Mouse (Mus musculus): ENCODE measurements at regions not wholly inside any gene's neighbourhood (a gene's known extent, or its start where the extent isn't known, plus 50 kb on each side); places are given as distances from the start of the nearest gene placed in this dataset.

DNA sequence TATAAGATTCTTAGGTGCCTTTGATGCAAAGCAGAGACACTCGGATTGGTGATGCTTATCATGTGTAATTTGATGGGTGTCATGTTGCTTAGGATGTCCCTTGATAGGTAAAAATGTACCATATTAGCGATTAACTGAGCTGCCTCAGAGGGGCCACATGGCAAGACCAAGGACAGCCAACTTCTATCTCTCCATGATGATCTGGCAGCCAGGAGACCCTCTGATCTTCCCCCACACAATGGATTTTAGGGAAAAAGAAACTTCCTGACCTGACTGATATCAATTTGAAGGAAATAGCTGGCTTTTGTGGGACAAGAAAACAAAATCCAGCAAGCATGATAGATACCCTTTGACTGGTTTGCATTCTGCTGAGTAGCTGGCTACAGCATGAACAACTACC lies 1308.9 kb upstream of the A1bg start:
- intact Hi-C loops (cut with DNase I), result no loop called here
- no peaks in the 10 kb centered on the region for H3K79me2 ChIP-seq (replicated peaks; ENCODE audit: control insufficient read depth, insufficient read depth, low read length)
- DNase-seq, result no peak

DNA sequence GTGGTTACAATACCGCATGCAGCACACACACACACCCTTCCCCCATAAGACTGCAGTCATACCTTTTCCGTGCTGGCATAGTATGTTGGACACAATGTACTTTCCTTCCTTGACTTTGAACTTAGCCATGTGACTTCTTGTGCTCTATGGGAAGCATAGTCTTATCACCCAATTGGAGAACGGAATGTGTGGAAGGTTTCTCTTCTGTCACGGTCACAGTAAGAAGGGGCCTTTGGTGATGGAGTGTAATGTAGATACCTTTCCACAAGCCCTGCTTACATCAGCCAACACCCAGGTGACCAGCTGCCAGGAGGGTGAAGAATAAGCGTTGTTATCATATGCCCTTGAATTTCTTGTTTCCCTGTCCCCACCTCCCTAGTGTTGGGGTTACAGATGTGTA lies 1308.0 kb upstream of the A1bg start:
- intact Hi-C loops (cut with DNase I), result no loop called here
- TF ChIP-seq POLR2A (IDR thresholded peaks at IDR 0.05; ENCODE audit: insufficient read depth, low read depth, low read length), result no peak
- TF ChIP-seq CTCF (IDR thresholded peaks at IDR 0.05), result no peak
- no peak for TF ChIP-seq EP300 (IDR thresholded peaks at IDR 0.05; ENCODE audit: insufficient read depth, low read depth, low read length)
- Histone ChIP-seq H3K27me3 (ENCODE audit: control insufficient read depth, insufficient read depth, low read length) (no peaks in the 10 kb centered on the region), H3K4me1 (ENCODE audit: control insufficient read depth, insufficient read depth, low read length) (peaks cover 6% of the 10 kb centered on the region), H3K9ac (ENCODE audit: low read depth, low read length) (no peak overlapping the region), H3K79me2 (replicated peaks; ENCODE audit: control insufficient read depth, insufficient read depth, low read length) (no peaks in the 10 kb centered on the region), H3K4me3 (no peak overlapping the region), H3K27ac (no peak overlapping the region), H3K36me3 (ENCODE audit: control insufficient read depth, insufficient read depth, low read length) (no peaks in the 10 kb centered on the region)
- DNase-seq, result no peak
- WGBS, result 70% methylated on average over 5 of the region's 5 CpGs

More for the DNA sequence above, 1308.9 kb upstream of the A1bg start:
- Histone ChIP-seq H3K27me3 (ENCODE audit: control insufficient read depth, insufficient read depth, low read length) (no peaks in the 10 kb centered on the region), H3K4me3 (no peak overlapping the region), H3K4me1 (ENCODE audit: control insufficient read depth, insufficient read depth, low read length) (peaks cover 6% of the 10 kb centered on the region), H3K27ac (no peak overlapping the region), H3K9ac (ENCODE audit: low read depth, low read length) (no peak overlapping the region), H3K36me3 (ENCODE audit: control insufficient read depth, insufficient read depth, low read length) (no peaks in the 10 kb centered on the region)
- TF ChIP-seq CTCF (IDR thresholded peaks at IDR 0.05), result no peak
- TF ChIP-seq POLR2A (IDR thresholded peaks at IDR 0.05; ENCODE audit: insufficient read depth, low read depth, low read length), result no peak
- WGBS, result 62% methylated on average over 2 of the region's 2 CpGs

GRCm38 (mm10) chr15:62229491-62230283 lies 1306.9 kb upstream of the A1bg start:
- Histone ChIP-seq H3K79me2 (replicated peaks; ENCODE audit: control insufficient read depth, insufficient read depth, low read length) (no peaks in the 10 kb centered on the region), H3K9ac (ENCODE audit: low read depth, low read length) (no peak overlapping the region), H3K36me3 (ENCODE audit: control insufficient read depth, insufficient read depth, low read length) (no peaks in the 10 kb centered on the region), H3K27ac (no peak overlapping the region), H3K27me3 (ENCODE audit: control insufficient read depth, insufficient read depth, low read length) (no peaks in the 10 kb centered on the region), H3K4me3 (no peak overlapping the region), H3K4me1 (ENCODE audit: control insufficient read depth, insufficient read depth, low read length) (peaks cover 6% of the 10 kb centered on the region)
- no peak for TF ChIP-seq CTCF (IDR thresholded peaks at IDR 0.05)
- 0 out of 2 replicates have a peak, but pooled peaks have one; percentile 28 for TF ChIP-seq EP300 (IDR thresholded peaks at IDR 0.05; ENCODE audit: insufficient read depth, low read depth, low read length)
- 62% methylated on average over 8 of the region's 8 CpGs for whole genome bisulfite sequencing
- intact Hi-C loops (cut with DNase I), result no loop called here
- DNase-seq, result peak; percentile 58 to 75

DNA sequence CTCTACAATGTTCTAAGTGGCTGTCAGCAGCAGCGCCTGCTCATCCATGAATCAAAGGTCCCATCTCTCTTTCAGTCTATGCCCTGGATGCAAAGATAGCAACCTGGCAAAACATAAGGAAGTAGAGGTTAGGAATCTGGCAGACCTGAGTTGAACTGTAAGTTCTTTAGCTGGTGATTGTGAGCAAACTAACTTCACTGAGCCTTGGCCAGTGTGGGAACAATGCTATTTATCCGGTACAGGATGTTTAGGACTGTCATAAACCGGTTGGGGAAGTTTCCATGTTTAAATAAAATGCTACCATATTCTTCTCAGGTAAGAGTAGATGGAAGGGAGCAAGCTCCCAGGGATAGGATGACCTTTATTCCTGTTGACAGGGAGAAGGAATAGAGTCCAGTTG lies 1306.2 kb upstream of the A1bg start:
- H3K4me3 ChIP-seq, result no peak overlapping the region
- H3K4me1 ChIP-seq (ENCODE audit: control insufficient read depth, insufficient read depth, low read length), result peaks cover 6% of the 10 kb centered on the region
- no peaks in the 10 kb centered on the region for H3K36me3 ChIP-seq (ENCODE audit: control insufficient read depth, insufficient read depth, low read length)
- no peak overlapping the region for H3K9ac ChIP-seq (ENCODE audit: low read depth, low read length)
- H3K79me2 ChIP-seq (replicated peaks; ENCODE audit: control insufficient read depth, insufficient read depth, low read length), result no peaks in the 10 kb centered on the region
- WGBS, result 88% methylated on average over 3 of the region's 3 CpGs
- DNase-seq, result no peak
- TF ChIP-seq EP300 (IDR thresholded peaks at IDR 0.05; ENCODE audit: insufficient read depth, low read depth, low read length) (no peak), CTCF (IDR thresholded peaks at IDR 0.05) (no peak), POLR2A (IDR thresholded peaks at IDR 0.05; ENCODE audit: insufficient read depth, low read depth, low read length) (no peak)
- intact Hi-C loops (cut with DNase I), result no loop called here
- H3K27me3 ChIP-seq (ENCODE audit: control insufficient read depth, insufficient read depth, low read length), result no peaks in the 10 kb centered on the region
- H3K27ac ChIP-seq, result no peak overlapping the region

DNA sequence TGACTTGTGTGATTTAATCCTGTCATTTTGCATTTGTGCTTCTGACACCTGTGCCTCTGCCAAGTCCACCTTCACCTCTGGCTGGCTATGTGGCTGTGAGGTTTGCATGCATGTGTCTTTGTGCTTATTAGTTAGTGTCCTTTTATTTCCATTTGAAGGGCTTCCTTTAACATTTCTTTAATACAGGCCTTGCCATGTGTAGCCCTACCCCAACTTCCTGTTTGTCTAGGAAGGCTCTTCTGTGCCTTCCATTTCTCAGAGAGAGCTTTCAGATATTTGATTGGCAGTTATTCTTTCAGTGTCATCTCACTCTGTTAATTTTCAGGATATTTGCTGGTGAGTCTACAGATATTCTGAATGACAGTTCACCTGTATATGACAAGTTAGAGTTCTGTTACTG lies 1302.0 kb upstream of the A1bg start:
- Histone ChIP-seq H3K4me1 (ENCODE audit: control insufficient read depth, insufficient read depth, low read length) (peaks cover 2% of the 10 kb centered on the region), H3K9ac (ENCODE audit: low read depth, low read length) (no peak overlapping the region), H3K27ac (no peak overlapping the region), H3K79me2 (replicated peaks; ENCODE audit: control insufficient read depth, insufficient read depth, low read length) (no peaks in the 10 kb centered on the region), H3K36me3 (ENCODE audit: control insufficient read depth, insufficient read depth, low read length) (no peaks in the 10 kb centered on the region), H3K27me3 (ENCODE audit: control insufficient read depth, insufficient read depth, low read length) (no peaks in the 10 kb centered on the region), H3K4me3 (no peak overlapping the region)
- TF ChIP-seq EP300 (IDR thresholded peaks at IDR 0.05; ENCODE audit: insufficient read depth, low read depth, low read length) (no peak), POLR2A (IDR thresholded peaks at IDR 0.05; ENCODE audit: insufficient read depth, low read depth, low read length) (no peak), CTCF (IDR thresholded peaks at IDR 0.05) (no peak)
- DNase-seq, result no peak
- intact Hi-C loops (cut with DNase I), result no loop called here

GRCm38 (mm10) chr15:62224191-62224590 lies 1301.4 kb upstream of the A1bg start:
- no peak overlapping the region for H3K9ac ChIP-seq (ENCODE audit: low read depth, low read length)
- H3K36me3 ChIP-seq (ENCODE audit: control insufficient read depth, insufficient read depth, low read length), result no peaks in the 10 kb centered on the region
- H3K4me1 ChIP-seq (ENCODE audit: control insufficient read depth, insufficient read depth, low read length), result no peaks in the 10 kb centered on the region
- no peak overlapping the region for H3K4me3 ChIP-seq
- 94% methylated on average over 3 of the region's 3 CpGs for WGBS
- H3K27ac ChIP-seq, result no peak overlapping the region
- no peak for TF ChIP-seq CTCF (IDR thresholded peaks at IDR 0.05)
- no peak for TF ChIP-seq EP300 (IDR thresholded peaks at IDR 0.05; ENCODE audit: insufficient read depth, low read depth, low read length)
- TF ChIP-seq POLR2A (IDR thresholded peaks at IDR 0.05; ENCODE audit: insufficient read depth, low read depth, low read length), result no peak
- H3K27me3 ChIP-seq (ENCODE audit: control insufficient read depth, insufficient read depth, low read length), result no peaks in the 10 kb centered on the region
- intact Hi-C loops (cut with DNase I), result no loop called here
- no peaks in the 10 kb centered on the region for H3K79me2 ChIP-seq (replicated peaks; ENCODE audit: control insufficient read depth, insufficient read depth, low read length)
- no peak for DNase-seq

Measured in heart, adult 2 months (tissue).